Mouse (Mus musculus) heart, postnatal 25 days (tissue): Measurements from ENCODE around the gene Tgfbr1. TPM values are rescaled to one million over a fixed set of nuclear protein-coding genes. Genes with fewer than 3 reads are reported as not detected.
"Not testable (repeated sequence)": the region's sequence is repeated elsewhere in the genome, so short reads cannot be mapped to it uniquely, and the experiment has no call there.

ENCODE experiments used
- DNase-seq: peaks from one replicate; pipeline ENCODE4 v3.0.0; 2022; ENCODE audit warnings: low spot score
- intact Hi-C: fragments of 180-260 bp; cut with DNase I; formaldehyde crosslinking; loops from one replicate; pipeline ENCODE4 v1.15.1; 2025
- total RNA-seq, 2 experiments: library from RNA; stranded (reverse); gene quantifications; 2 replicates each; pipeline ENCODE4 v1.2.3; 2021

Gene Tgfbr1
- total RNA-seq, 2 experiments from 2014 or later = 14.3 to 15.8 TPM

GRCm38 (mm10) chr4:47336941-47337600 lies 16.0 kb upstream of the Tgfbr1 start:
- intact Hi-C loops = no loop called here
- DNase-seq = no peak

GRCm38 (mm10) chr4:47342632-47343031 lies 10.4 kb upstream of the Tgfbr1 start:
- intact Hi-C loops = no loop called here
- no peak for DNase-seq

GRCm38 (mm10) chr4:47347022-47347421 lies 6.0 kb upstream of the Tgfbr1 start:
- DNase-seq = no peak

GRCm38 (mm10) chr4:47349759-47350158 lies 3.3 kb upstream of the Tgfbr1 start:
- intact Hi-C loops = loop anchor here (5.0 to 10.0 kb wide), 3 partner anchors 53 to 775 kb away; partner anchors contain the start of genes Alg2, Sec61b and Stx17
- DNase-seq = no peak

More at GRCm38 (mm10) chr4:47347022-47347421, 6.0 kb upstream of the Tgfbr1 start:
- intact Hi-C loops = no loop called here

GRCm38 (mm10) chr4:47351386-47352049 lies 1.5 kb upstream of the Tgfbr1 start:
- DNase-seq = no peak
- intact Hi-C loops = loop anchor here (2.0 to 10.0 kb wide), 4 partner anchors 51 to 773 kb away; partner anchors contain the start of genes Alg2, Sec61b and Stx17

- peak; percentile 53 for DNase-seq
- intact Hi-C loops = loop anchor here (2.0 to 10.0 kb wide), 4 partner anchors 50 to 773 kb away; partner anchors contain the start of genes Alg2, Sec61b and Stx17
Observed at GRCm38 (mm10) chr4:47352061-47352661, 861 bp upstream of the Tgfbr1 start.

- no peak for DNase-seq
- intact Hi-C loops = loop anchor here (2.0 to 10.0 kb wide), 4 partner anchors 49 to 771 kb away; partner anchors contain the start of genes Alg2, Sec61b and Stx17
Observed at GRCm38 (mm10) chr4:47353416-47354111, 542 bp downstream of the Tgfbr1 start.

- DNase-seq = no peak
- intact Hi-C loops = loop anchor here (5.0 to 10.0 kb wide), 3 partner anchors 48 to 770 kb away; partner anchors contain the start of genes Alg2, Sec61b and Stx17
Observed at GRCm38 (mm10) chr4:47354304-47354703, 1.3 kb downstream of the Tgfbr1 start.

- DNase-seq = no peak
- intact Hi-C loops = no loop called here
Observed at GRCm38 (mm10) chr4:47362662-47363061, 9.6 kb downstream of the Tgfbr1 start.

GRCm38 (mm10) chr4:47363134-47363533 lies 10.1 kb downstream of the Tgfbr1 start:
- no peak for DNase-seq
- intact Hi-C loops = no loop called here

GRCm38 (mm10) chr4:47368717-47369116 lies 15.7 kb downstream of the Tgfbr1 start:
- intact Hi-C loops = no loop called here
- no peak for DNase-seq

GRCm38 (mm10) chr4:47378716-47379115 lies 25.7 kb downstream of the Tgfbr1 start:
- no peak for DNase-seq
- intact Hi-C loops = no loop called here

- no peak for DNase-seq
- intact Hi-C loops = no loop called here
Observed at GRCm38 (mm10) chr4:47382426-47382825, 29.4 kb downstream of the Tgfbr1 start.

GRCm38 (mm10) chr4:47391926-47392325 lies 38.9 kb downstream of the Tgfbr1 start:
- intact Hi-C loops, DNase-seq: not testable (repeated sequence)

GRCm38 (mm10) chr4:47396251-47396650 lies 43.2 kb downstream of the Tgfbr1 start:
- intact Hi-C loops = no loop called here
- DNase-seq = no peak

GRCm38 (mm10) chr4:47397951-47398687 lies 45.1 kb downstream of the Tgfbr1 start:
- intact Hi-C loops = loop anchor here (2.0 kb wide), 1 partner anchor 147 kb away; no protein-coding TSS in a partner anchor
- DNase-seq = no peak

GRCm38 (mm10) chr4:47399824-47400223 lies 46.8 kb downstream of the Tgfbr1 start:
- no peak for DNase-seq
- intact Hi-C loops = loop anchor here (2.0 to 10.0 kb wide), 4 partner anchors 48 to 715 kb away; partner anchors contain the start of gene Tgfbr1

GRCm38 (mm10) chr4:47400314-47400713 lies 47.3 kb downstream of the Tgfbr1 start:
- no peak for DNase-seq
- intact Hi-C loops = loop anchor here (2.0 to 10.0 kb wide), 3 partner anchors 48 to 716 kb away; partner anchors contain the start of gene Tgfbr1

GRCm38 (mm10) chr4:47402200-47402599 lies 49.2 kb downstream of the Tgfbr1 start:
- no peak for DNase-seq
- intact Hi-C loops = loop anchor here (5.0 to 10.0 kb wide), 2 partner anchors 50 to 717 kb away; partner anchors contain the start of gene Tgfbr1
